Mouse (Mus musculus): ENCODE results near the gene Gm47283. TPM values are rescaled to one million over a fixed set of nuclear protein-coding genes. Genes with fewer than 3 reads are reported as not detected.
"Not testable (repeated sequence)": the region's sequence is repeated elsewhere in the genome, so short reads cannot be mapped to it uniquely, and the experiment has no call there.

The Gm47283 gene
- polyA plus RNA-seq, 2 experiments, result not detected

DNA sequence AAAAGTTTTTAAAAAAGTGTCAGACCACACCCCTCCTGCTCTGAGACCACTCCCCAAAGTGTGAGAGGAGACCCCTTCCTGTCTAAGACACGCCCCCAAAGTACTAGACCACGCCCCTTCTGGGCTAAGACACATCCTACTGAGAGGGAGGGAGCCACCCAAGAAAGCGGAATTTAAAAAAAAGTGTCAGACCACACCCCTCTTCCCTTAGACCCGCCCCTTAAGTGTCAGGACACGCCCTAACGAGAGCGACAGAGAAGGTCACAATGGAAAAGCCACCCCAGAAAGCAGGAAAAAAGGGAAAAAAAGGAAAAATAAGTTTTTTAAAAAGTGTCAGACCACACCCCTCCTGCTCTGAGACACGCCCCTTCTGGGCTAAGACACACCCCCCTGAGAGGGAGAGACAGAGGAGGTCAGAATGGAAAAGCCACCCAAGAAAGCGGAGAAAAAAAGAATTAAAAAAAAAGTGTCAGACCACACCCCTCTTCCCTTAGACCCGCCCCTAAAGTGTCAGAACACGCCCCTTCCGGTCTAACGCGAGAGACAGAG lies 44.5 kb upstream of the Gm47283 start:
- H3K36me3 ChIP-seq (replicated peaks; ENCODE audit: control insufficient read depth, insufficient read depth, low read depth), result peaks cover 46% of the 10 kb centered on the region
- ATAC-seq (ENCODE audit: insufficient read depth), result peak; percentile 22; the same call in 1 of the 2 replicates

DNA sequence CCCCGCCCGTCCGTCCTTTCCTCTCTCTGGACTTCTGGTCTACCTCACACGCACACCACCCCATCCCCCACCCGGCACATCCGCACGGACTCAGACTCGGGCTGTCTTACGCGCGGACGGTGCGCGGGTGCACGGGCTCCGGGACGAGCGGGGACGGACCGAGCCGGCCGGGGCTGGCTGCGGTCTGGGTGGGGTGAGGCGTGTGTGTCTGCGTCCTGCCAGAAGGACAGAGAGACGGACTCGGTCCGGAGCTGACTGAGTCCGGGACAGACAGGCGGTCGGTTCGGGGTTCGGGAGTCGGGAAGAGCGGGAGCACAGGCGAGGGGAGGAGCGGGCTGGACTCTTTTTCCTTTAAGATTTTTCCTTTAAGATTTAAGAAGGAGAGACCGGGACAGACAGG lies 43.5 kb upstream of the Gm47283 start:
- 78% methylated on average over 38 of the region's 38 CpGs for WGBS (ENCODE audit: insufficient replicate concordance)
- H3K27ac ChIP-seq; H3K27me3 ChIP-seq (ENCODE audit: control insufficient read depth, insufficient read depth, low read length); H3K4me2 ChIP-seq (ENCODE audit: low read depth); H3K4me1 ChIP-seq (replicated peaks; ENCODE audit: control insufficient read depth in 2 of 2, insufficient read depth in 2 of 2, low read length in 1 of 2); H3K4me3 ChIP-seq (ENCODE audit: insufficient read depth in 1 of 2, low read depth in 2 of 2, low read length in 2 of 2); DNase-seq (ENCODE audit: low read depth in 3 of 3, low spot score in 3 of 3); H3K9ac ChIP-seq (replicated peaks): not testable (repeated sequence)
- peak; percentile 13 for ATAC-seq (ENCODE audit: insufficient read depth)
- peaks cover 45% of the 10 kb centered on the region for H3K9me3 ChIP-seq (ENCODE audit: control insufficient read depth, low read length)
- peaks cover 46% of the 10 kb centered on the region for H3K36me3 ChIP-seq (replicated peaks; ENCODE audit: control insufficient read depth, insufficient read depth, low read depth)

More for the DNA sequence above, 44.5 kb upstream of the Gm47283 start:
- H3K27ac ChIP-seq, result no peak overlapping the region
- H3K4me3 ChIP-seq (ENCODE audit: insufficient read depth in 1 of 2, low read depth in 2 of 2, low read length in 2 of 2), result no peak overlapping the region
- no peak overlapping the region for H3K9ac ChIP-seq (replicated peaks)
- WGBS (ENCODE audit: insufficient replicate concordance), result 40% methylated on average over 14 of the region's 14 CpGs
- H3K4me2 ChIP-seq (ENCODE audit: low read depth), result no peak overlapping the region
- H3K27me3 ChIP-seq (ENCODE audit: control insufficient read depth, insufficient read depth, low read length), result no peaks in the 10 kb centered on the region
- peak in 1 of 3 experiments; percentile 75 for DNase-seq (ENCODE audit: low read depth in 3 of 3, low spot score in 3 of 3)
- peaks cover 45% of the 10 kb centered on the region for H3K9me3 ChIP-seq (ENCODE audit: control insufficient read depth, low read length)
- no peaks in the 10 kb centered on the region for H3K4me1 ChIP-seq (replicated peaks; ENCODE audit: control insufficient read depth in 2 of 2, insufficient read depth in 2 of 2, low read length in 1 of 2)
- TF ChIP-seq EP300 (IDR thresholded peaks at IDR 0.05; ENCODE audit: low read depth) (no peak), CTCF (IDR thresholded peaks at IDR 0.05; ENCODE audit: low read depth) (no peak)

DNA sequence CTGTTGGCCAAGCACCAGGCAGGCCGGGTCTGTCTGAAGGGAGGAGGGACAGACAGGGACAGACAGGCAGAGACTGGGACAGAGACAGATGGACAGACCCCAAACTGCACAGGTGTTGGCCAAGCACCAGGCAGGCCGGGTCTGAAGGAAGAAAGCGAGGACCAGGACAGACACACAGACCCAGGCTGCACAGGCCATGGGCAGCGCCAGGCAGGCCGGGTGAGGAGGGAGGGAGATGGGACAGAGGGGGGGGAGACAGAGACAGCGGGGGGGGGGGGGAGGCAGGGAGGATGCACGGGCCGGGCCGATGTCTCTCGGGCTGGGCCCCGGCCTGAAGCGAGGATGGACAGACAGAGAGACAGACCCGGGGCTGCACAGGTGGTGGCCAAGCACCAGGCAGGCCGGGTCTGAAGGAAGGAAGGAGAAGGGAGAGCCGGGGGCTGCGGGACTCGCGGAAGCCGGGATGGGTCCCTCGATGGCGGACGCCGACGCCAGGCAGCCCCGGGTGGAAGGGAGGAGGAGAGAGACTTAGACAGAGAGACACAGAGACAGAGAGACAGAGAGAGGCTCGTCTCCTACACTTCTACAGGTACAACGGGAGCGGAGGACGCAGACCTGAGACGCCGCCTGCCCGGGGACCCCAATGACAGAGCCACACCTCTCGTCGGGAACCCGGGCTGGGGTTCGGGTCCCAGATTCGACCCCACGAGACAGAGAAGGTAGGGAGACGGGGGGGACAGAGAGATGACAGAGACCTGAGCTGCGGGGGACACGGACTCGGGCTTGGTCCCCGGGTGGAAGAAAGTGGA lies 42.9 kb upstream of the Gm47283 start:
- not testable (repeated sequence) for H3K27ac ChIP-seq; H3K27me3 ChIP-seq (ENCODE audit: control insufficient read depth, insufficient read depth, low read length); H3K4me3 ChIP-seq (ENCODE audit: insufficient read depth in 1 of 2, low read depth in 2 of 2, low read length in 2 of 2); DNase-seq (ENCODE audit: low read depth in 3 of 3, low spot score in 3 of 3); H3K4me1 ChIP-seq (replicated peaks; ENCODE audit: control insufficient read depth in 2 of 2, insufficient read depth in 2 of 2, low read length in 1 of 2); H3K9ac ChIP-seq (replicated peaks); H3K4me2 ChIP-seq (ENCODE audit: low read depth)
- WGBS (ENCODE audit: insufficient replicate concordance), result 79% methylated on average over 42 of the region's 43 CpGs
- Histone ChIP-seq H3K9me3 (ENCODE audit: control insufficient read depth, low read length) (peaks cover 45% of the 10 kb centered on the region), H3K36me3 (replicated peaks; ENCODE audit: control insufficient read depth, insufficient read depth, low read depth) (peaks cover 46% of the 10 kb centered on the region)
- ATAC-seq (ENCODE audit: insufficient read depth), result peak; percentile 9

DNA sequence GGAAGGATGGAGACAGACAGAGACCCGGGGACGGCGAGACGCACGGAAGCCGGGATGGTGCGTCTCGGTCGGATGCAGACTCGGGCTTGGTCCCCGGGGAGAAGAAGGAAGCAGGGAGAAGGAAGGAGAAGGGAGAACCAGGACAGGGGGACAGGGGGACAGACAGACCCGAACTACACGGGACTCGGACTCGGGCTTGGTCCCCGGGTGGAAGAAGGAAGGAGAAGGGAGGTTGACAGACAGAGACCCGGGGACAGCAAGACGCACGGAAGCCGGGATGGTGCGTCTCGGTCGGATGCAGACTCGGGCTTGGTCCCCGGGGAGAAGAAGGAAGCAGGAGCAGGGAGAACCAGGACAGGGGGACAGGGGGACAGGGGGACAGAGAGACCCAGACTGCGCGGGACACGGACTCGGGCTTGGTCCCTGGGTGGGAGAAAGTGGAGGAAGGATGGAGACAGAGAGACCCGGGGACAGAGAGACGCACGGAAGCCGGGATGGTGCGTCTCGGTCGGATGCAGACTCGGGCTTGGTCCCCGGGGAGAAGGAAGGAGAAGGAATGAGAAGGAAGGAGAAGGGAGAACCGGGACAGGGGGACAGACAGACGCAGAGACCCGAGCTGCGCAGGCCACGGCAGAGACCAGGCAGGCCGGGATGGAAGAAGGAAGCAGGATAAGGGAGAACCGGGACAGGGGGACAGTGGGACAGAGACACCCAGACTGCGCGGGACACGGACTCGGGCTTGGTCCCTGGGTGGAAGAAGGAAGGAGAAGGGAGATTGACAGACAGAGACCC lies 42.1 kb upstream of the Gm47283 start:
- H3K9me3 ChIP-seq (ENCODE audit: control insufficient read depth, low read length), result peaks cover 43% of the 10 kb centered on the region
- 84% methylated on average over 49 of the region's 49 CpGs for WGBS (ENCODE audit: insufficient replicate concordance)
- H3K27ac ChIP-seq; H3K4me2 ChIP-seq (ENCODE audit: low read depth); H3K4me3 ChIP-seq (ENCODE audit: insufficient read depth in 1 of 2, low read depth in 2 of 2, low read length in 2 of 2); H3K4me1 ChIP-seq (replicated peaks; ENCODE audit: control insufficient read depth in 2 of 2, insufficient read depth in 2 of 2, low read length in 1 of 2); ATAC-seq (ENCODE audit: insufficient read depth); DNase-seq (ENCODE audit: low read depth in 3 of 3, low spot score in 3 of 3); H3K27me3 ChIP-seq (ENCODE audit: control insufficient read depth, insufficient read depth, low read length); H3K9ac ChIP-seq (replicated peaks): not testable (repeated sequence)
- peaks cover 44% of the 10 kb centered on the region for H3K36me3 ChIP-seq (replicated peaks; ENCODE audit: control insufficient read depth, insufficient read depth, low read depth)

DNA sequence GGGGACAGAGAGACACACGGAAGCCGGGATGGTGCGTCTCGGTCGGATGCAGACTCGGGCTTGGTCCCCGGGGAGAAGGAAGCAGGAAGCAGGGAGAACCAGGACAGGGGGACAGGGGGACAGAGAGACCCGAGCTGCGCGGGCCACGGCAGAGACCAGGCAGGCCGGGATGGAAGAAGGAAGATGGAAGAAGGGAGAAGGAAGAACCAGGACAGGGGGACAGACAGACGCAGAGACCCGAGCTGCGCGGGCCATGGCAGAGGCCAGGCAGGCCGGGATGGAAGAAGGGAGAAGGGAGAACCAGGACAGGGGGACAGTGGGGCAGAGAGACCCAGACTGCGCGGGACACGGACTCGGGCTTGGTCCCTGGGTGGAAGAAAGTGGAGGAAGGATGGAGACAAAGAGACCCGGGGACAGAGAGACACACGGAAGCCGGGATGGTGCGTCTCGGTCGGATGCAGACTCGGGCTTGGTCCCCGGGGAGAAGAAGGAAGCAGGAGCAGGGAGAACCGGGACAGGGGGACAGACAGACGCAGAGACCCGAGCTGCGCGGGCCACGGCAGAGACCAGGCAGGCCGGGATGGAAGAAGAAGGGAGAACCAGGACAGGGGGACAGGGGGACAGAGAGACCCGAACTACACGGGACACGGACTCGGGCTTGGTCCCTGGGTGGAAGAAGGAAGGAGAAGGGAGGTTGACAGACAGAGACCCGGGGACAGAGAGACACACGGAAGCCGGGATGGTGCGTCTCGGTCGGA lies 41.3 kb upstream of the Gm47283 start:
- H3K27ac ChIP-seq; H3K4me3 ChIP-seq (ENCODE audit: insufficient read depth in 1 of 2, low read depth in 2 of 2, low read length in 2 of 2); H3K27me3 ChIP-seq (ENCODE audit: control insufficient read depth, insufficient read depth, low read length); H3K4me1 ChIP-seq (replicated peaks; ENCODE audit: control insufficient read depth in 2 of 2, insufficient read depth in 2 of 2, low read length in 1 of 2); DNase-seq (ENCODE audit: low read depth in 3 of 3, low spot score in 3 of 3); H3K4me2 ChIP-seq (ENCODE audit: low read depth); H3K9ac ChIP-seq (replicated peaks); ATAC-seq (ENCODE audit: insufficient read depth): not testable (repeated sequence)
- peaks cover 35% of the 10 kb centered on the region for H3K9me3 ChIP-seq (ENCODE audit: control insufficient read depth, low read length)
- peaks cover 36% of the 10 kb centered on the region for H3K36me3 ChIP-seq (replicated peaks; ENCODE audit: control insufficient read depth, insufficient read depth, low read depth)
- 81% methylated on average over 44 of the region's 46 CpGs for WGBS (ENCODE audit: insufficient replicate concordance)
